Mouse (Mus musculus) kidney, adult 2 months (tissue): ENCODE measurements at regions not wholly inside any gene's neighbourhood (a gene's known extent, or its start where the extent isn't known, plus 50 kb on each side); places are given as distances from the start of the nearest gene placed in this dataset.

Source experiments
- DNase-seq: peaks from one replicate; pipeline ENCODE4 v3.0.0; 2021
- H3K27ac ChIP-seq: fragments of 200-500 bp; 2 replicates; pipeline ENCODE4 v1.5.1; 2012; ENCODE audit warnings: low read depth, low read length, control low read depth, inconsistent platforms; ENCODE audit not compliant: insufficient read depth
- H3K27me3 ChIP-seq: fragments of 200-500 bp; replicated peaks from 2 replicates; pipeline ENCODE4 v1.6.1; 2012; ENCODE audit warnings: mild to moderate bottlenecking, moderate library complexity, low read length, inconsistent platforms; ENCODE audit not compliant: control insufficient read depth, insufficient read depth
- H3K36me3 ChIP-seq: fragments of 200-500 bp; 2 replicates; pipeline ENCODE4 v1.6.1; 2012; ENCODE audit warnings: mild to moderate bottlenecking, moderate library complexity, low read length, inconsistent platforms; ENCODE audit not compliant: control insufficient read depth, insufficient read depth
- H3K4me1 ChIP-seq: fragments of 200-500 bp; 2 replicates; pipeline ENCODE4 v1.6.1; 2011; ENCODE audit warnings: low read length; ENCODE audit not compliant: control insufficient read depth, insufficient read depth
- H3K4me3 ChIP-seq: fragments of 200-500 bp; 2 replicates; pipeline ENCODE4 v1.5.1; 2011; ENCODE audit warnings: mild to moderate bottlenecking, low read depth, low read length, control low read depth; ENCODE audit not compliant: insufficient read depth
- CTCF ChIP-seq: fragments of 200-500 bp; conservative IDR thresholded peaks from 2 replicates; pipeline ENCODE4 v1.5.1; 2011; ENCODE audit warnings: low read depth, mild to moderate bottlenecking, control low read depth, low read length, moderate library complexity, mixed read lengths; ENCODE audit not compliant: insufficient read depth, insufficient read length
- POLR2A ChIP-seq: fragments of 200-500 bp; IDR thresholded peaks from one replicate; pipeline ENCODE4 v1.6.1; 2011; ENCODE audit warnings: low read depth, low read length, control low read depth
- WGBS: fragments of 180-500 bp; shearing (Covaris S2); methylation state at CpG from one replicate; pipeline ENCODE4 v1.1.7; 2018; 5-methylcytosine and 5-hydroxymethylcytosine counted together

DNA sequence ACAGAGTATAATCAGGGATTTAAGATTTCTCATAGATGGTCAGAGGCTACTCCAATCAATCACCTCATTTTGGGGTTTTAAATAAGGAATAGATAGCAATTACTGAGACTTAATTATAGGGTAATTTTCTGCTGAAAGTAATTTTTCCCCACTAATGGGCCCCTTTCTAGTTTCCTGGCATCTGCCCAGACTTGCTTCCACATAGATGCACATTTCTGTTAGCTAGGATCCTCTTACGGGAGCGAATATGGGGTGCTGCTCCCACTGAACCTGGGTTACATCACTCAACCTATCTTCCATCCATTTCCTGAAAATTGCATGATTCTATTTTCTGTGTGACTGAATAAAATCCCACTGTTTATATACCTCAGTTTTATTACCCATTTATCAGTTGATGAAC, 312.5 kb upstream of the Etaa1 start:
- Histone ChIP-seq H3K36me3 (no peaks in the 10 kb centered on the region), H3K4me1 (no peaks in the 10 kb centered on the region), H3K27ac (no peak overlapping the region), H3K27me3 (no peaks in the 10 kb centered on the region), H3K4me3 (no peak overlapping the region)
- no peak for TF ChIP-seq CTCF
- no peak for TF ChIP-seq POLR2A
- WGBS: 96% methylated on average over 2 of the region's 2 CpGs
- DNase-seq: no peak

GRCm38 (mm10) chr11:18262901-18263300, 309.2 kb upstream of the Etaa1 start:
- 28% methylated on average over 1 of the region's 1 CpGs for WGBS
- Histone ChIP-seq H3K4me1 (no peaks in the 10 kb centered on the region), H3K4me3 (no peak overlapping the region), H3K27me3 (no peaks in the 10 kb centered on the region), H3K27ac (no peak overlapping the region), H3K36me3 (no peaks in the 10 kb centered on the region)
- DNase-seq: no peak
- TF ChIP-seq CTCF: no peak
- TF ChIP-seq POLR2A: no peak

- H3K36me3 ChIP-seq: no peaks in the 10 kb centered on the region
- H3K27ac ChIP-seq: no peak overlapping the region
- WGBS: 34% methylated on average over 4 of the region's 4 CpGs
- no peak for TF ChIP-seq POLR2A
- no peak for TF ChIP-seq CTCF
- no peak for DNase-seq
- H3K4me1 ChIP-seq: no peaks in the 10 kb centered on the region
- H3K27me3 ChIP-seq: no peaks in the 10 kb centered on the region
- no peak overlapping the region for H3K4me3 ChIP-seq
Observed at GRCm38 (mm10) chr11:18249236-18249635, 295.6 kb upstream of the Etaa1 start.

DNA sequence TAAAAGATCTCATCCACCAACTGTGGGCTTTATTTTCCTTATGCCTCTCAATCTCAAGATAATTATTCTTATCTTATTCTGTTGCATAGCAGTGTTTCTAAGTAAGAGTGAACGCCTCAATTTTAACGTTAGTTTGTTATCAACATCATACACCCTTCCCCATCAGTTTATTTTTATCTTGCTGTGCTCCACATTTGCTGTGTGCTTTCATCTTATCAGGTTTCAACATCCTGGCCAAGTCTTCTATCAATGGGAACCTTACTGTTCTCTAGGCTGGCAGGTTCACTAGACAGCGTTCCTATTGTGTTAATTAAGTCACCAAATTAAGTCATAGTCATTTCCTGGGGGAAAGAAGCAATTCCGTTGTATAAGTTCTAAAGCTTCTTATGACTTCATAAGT, 263.1 kb upstream of the Etaa1 start:
- no peak for DNase-seq
- Histone ChIP-seq H3K27me3 (no peaks in the 10 kb centered on the region), H3K36me3 (no peaks in the 10 kb centered on the region), H3K27ac (no peak overlapping the region), H3K4me3 (no peak overlapping the region), H3K4me1 (no peaks in the 10 kb centered on the region)
- no peak for TF ChIP-seq POLR2A
- no peak for TF ChIP-seq CTCF
- WGBS: 68% methylated on average over 4 of the region's 4 CpGs

DNA sequence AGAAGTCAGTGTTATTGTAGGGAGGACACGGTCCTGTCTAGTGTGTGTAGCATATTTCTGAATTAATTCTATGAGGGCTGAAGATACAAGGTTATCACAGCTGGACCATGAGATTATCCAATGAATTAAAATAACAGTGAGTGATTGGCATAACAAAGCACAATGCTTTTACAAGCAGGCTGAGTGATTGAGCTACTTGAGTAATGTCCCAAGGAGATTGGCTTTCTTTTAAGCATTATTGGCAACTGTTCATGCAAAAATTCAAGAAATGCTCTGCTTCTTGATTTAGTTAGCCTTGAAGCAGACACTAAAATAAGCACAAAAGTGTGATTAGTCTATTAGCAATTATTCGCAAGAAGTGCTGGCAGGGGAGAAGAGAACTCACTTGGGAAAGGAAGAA, 219.4 kb upstream of the Etaa1 start:
- Histone ChIP-seq H3K4me3 (no peak overlapping the region), H3K27me3 (no peaks in the 10 kb centered on the region), H3K27ac (no peak overlapping the region), H3K36me3 (no peaks in the 10 kb centered on the region), H3K4me1 (no peaks in the 10 kb centered on the region)
- 70% methylated on average over 2 of the region's 2 CpGs for WGBS
- no peak for DNase-seq
- TF ChIP-seq POLR2A: no peak
- TF ChIP-seq CTCF: no peak

DNA sequence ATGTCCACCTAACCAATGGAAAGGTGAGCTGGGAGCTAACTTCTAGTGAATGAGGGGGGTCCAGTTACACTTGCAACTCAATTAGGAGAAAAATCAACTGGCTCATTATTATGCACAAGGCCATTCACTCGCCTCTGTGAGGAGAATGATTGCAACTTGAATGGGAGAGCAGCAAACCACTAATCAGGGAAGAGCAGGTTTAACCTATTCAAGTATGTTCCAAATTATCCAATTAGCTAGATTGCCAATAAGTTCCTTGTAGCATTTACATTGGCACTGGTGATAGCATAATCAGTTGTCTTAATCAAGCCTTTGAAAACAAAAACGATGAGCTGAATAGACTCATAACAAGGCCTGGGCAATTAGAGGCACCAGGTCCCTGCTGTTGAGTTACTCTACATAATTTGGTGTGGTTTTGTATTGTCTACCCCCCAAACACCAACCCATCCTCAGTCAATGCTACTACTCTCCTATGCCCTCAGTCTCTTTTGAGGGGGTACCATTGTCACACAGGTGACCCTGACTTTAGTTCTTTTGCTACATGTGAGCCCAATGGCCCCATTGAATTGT, 217.6 kb upstream of the Etaa1 start:
- H3K36me3 ChIP-seq: no peaks in the 10 kb centered on the region
- DNase-seq: no peak
- 71% methylated on average over 2 of the region's 2 CpGs for WGBS
- no peak overlapping the region for H3K4me3 ChIP-seq
- H3K4me1 ChIP-seq: no peaks in the 10 kb centered on the region
- H3K27ac ChIP-seq: no peak overlapping the region
- no peaks in the 10 kb centered on the region for H3K27me3 ChIP-seq
- TF ChIP-seq CTCF: no peak
- TF ChIP-seq POLR2A: no peak

GRCm38 (mm10) chr11:18165609-18166347, 212.1 kb upstream of the Etaa1 start:
- no peaks in the 10 kb centered on the region for H3K36me3 ChIP-seq
- H3K4me1 ChIP-seq: no peaks in the 10 kb centered on the region
- DNase-seq: no peak
- 61% methylated on average over 4 of the region's 4 CpGs for WGBS
- H3K27ac ChIP-seq: no peak overlapping the region
- no peak overlapping the region for H3K4me3 ChIP-seq
- no peaks in the 10 kb centered on the region for H3K27me3 ChIP-seq
- no peak for TF ChIP-seq POLR2A
- TF ChIP-seq CTCF: no peak

DNA sequence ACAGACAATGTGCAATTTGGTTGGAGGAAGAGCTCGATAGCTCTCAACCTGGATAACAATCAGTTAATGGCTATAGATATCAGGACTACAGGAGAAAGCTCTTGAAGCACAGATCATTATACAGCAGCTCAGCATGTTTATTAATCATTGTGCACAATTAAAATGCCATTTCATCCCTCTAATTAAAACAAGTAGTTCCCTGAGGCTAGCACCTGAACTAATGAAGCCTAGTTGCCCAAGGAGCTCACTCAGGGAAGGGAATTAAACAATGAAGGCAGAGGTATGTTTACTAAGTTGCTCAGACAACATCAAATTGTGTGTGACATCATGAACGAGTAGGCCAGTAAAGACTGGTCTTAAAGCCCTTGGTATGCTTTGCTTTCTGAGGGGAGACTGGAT, 210.3 kb upstream of the Etaa1 start:
- no peak for DNase-seq
- Histone ChIP-seq H3K4me1 (no peaks in the 10 kb centered on the region), H3K27me3 (no peaks in the 10 kb centered on the region), H3K4me3 (no peak overlapping the region), H3K36me3 (no peaks in the 10 kb centered on the region), H3K27ac (no peak overlapping the region)
- WGBS: 67% methylated on average over 2 of the region's 2 CpGs
- TF ChIP-seq POLR2A: no peak
- no peak for TF ChIP-seq CTCF
